Mouse (Mus musculus) hindbrain, postnatal 0 days (tissue): ENCODE results near the gene Prrt4. TPM values are rescaled to one million over a fixed set of nuclear protein-coding genes. Genes with fewer than 3 reads are reported as not detected.

Experiments
- ATAC-seq: fragments of 200-750 bp; cut with Nextera tagmentation; 2 replicates; pipeline ENCODE4 v1.8.0; 2017; ENCODE audit warnings: mild to moderate bottlenecking, moderate TSS enrichment, moderate library complexity
- DNase-seq: peaks from one replicate; pipeline ENCODE4 v3.0.0-alpha.2; 2015; ENCODE audit warnings: low spot score
- H3K27ac ChIP-seq: fragments of 300-500 bp; sonication (generic); 2 replicates; pipeline ENCODE4 v1.5.1; 2014; ENCODE audit warnings: mild to moderate bottlenecking
- H3K27me3 ChIP-seq: fragments of 300-500 bp; sonication (generic); 2 replicates; pipeline ENCODE4 v1.6.1; 2014; ENCODE audit warnings: low read length, mixed read lengths; ENCODE audit not compliant: insufficient read depth
- H3K36me3 ChIP-seq: fragments of 300-500 bp; sonication (generic); 2 replicates; pipeline ENCODE4 v1.6.1; 2014; ENCODE audit warnings: low read length, mixed read lengths; ENCODE audit not compliant: insufficient read depth
- H3K4me1 ChIP-seq: fragments of 300-500 bp; sonication (generic); 2 replicates; pipeline ENCODE4 v1.6.1; 2014; ENCODE audit warnings: antibody characterized with exemption, low read length, mixed read lengths; ENCODE audit not compliant: insufficient read depth
- H3K4me2 ChIP-seq: fragments of 300-500 bp; sonication (generic); 2 replicates; pipeline ENCODE4 v1.6.1; 2014; ENCODE audit warnings: low read depth, mild to moderate bottlenecking, low read length, moderate library complexity, mixed read lengths
- H3K4me3 ChIP-seq: fragments of 300-500 bp; sonication (generic); 2 replicates; pipeline ENCODE4 v1.5.1; 2014; ENCODE audit warnings: low read length
- H3K9ac ChIP-seq: fragments of 300-500 bp; sonication (generic); replicated peaks from 2 replicates; pipeline ENCODE4 v1.6.1; 2014; ENCODE audit warnings: mild to moderate bottlenecking, low read length, moderate library complexity, mixed read lengths
- H3K9me3 ChIP-seq: fragments of 300-500 bp; sonication (generic); 2 replicates; pipeline ENCODE4 v1.6.1; 2016; ENCODE audit warnings: low read length, mixed read lengths
- CTCF ChIP-seq: IDR thresholded peaks from 2 replicates; pipeline ENCODE4 v1.5.1; 2016; ENCODE audit warnings: antibody characterized with exemption, control low read depth, low read depth
- WGBS: fragments of 180-500 bp; shearing (Covaris S2); extraction: QIAGEN DNeasy Blood & Tissue Kit; methylation state at CpG from one replicate; pipeline ENCODE4 v1.1.7; 2014; 5-methylcytosine and 5-hydroxymethylcytosine counted together
- polyA plus RNA-seq: library from polyadenylated mRNA; unstranded; fragments of >200 nt; fragmentation: Nextera tagmentation; extraction: Ambion mirVana; gene quantifications from 2 replicates; pipeline ENCODE4 v1.2.1, GENCODE M21; 2015
- total RNA-seq: library from RNA; depleted of rRNA; stranded (reverse); fragments of >200 nt; gene quantifications from 2 replicates; pipeline ENCODE4 v1.2.3, GENCODE M21; 2014

Gene Prrt4
- total and polyA plus RNA-seq, 2 experiments from 2014 or later, result 14.8 to 44.9 TPM

- H3K27ac ChIP-seq, result peak overlapping the region; percentile 86; the same call in 1 of the 2 replicates
- no peak overlapping the region; the same call in 1 of the 2 replicates for H3K9ac ChIP-seq
- TF ChIP-seq CTCF, result peak; percentile 11; the same call in 1 of the 2 replicates
- H3K4me3 ChIP-seq, result peak overlapping the region; percentile 71
- H3K9me3 ChIP-seq, result no peaks in the 10 kb centered on the region
- WGBS, result 35% methylated on average over 8 of the region's 8 CpGs
- DNase-seq (no peak), ATAC-seq (no peak)
- no peaks in the 10 kb centered on the region for H3K4me1 ChIP-seq
- H3K4me2 ChIP-seq, result peak overlapping the region; percentile 74
- H3K36me3 ChIP-seq, result 0 out of 2 replicates have a peak, but pooled peaks cover 8% of the 10 kb centered on the region
- H3K27me3 ChIP-seq, result no peaks in the 10 kb centered on the region
These were observed 459 bp upstream of the Prrt4 start for GRCm38 (mm10) chr6:29179843-29180242.

DNA sequence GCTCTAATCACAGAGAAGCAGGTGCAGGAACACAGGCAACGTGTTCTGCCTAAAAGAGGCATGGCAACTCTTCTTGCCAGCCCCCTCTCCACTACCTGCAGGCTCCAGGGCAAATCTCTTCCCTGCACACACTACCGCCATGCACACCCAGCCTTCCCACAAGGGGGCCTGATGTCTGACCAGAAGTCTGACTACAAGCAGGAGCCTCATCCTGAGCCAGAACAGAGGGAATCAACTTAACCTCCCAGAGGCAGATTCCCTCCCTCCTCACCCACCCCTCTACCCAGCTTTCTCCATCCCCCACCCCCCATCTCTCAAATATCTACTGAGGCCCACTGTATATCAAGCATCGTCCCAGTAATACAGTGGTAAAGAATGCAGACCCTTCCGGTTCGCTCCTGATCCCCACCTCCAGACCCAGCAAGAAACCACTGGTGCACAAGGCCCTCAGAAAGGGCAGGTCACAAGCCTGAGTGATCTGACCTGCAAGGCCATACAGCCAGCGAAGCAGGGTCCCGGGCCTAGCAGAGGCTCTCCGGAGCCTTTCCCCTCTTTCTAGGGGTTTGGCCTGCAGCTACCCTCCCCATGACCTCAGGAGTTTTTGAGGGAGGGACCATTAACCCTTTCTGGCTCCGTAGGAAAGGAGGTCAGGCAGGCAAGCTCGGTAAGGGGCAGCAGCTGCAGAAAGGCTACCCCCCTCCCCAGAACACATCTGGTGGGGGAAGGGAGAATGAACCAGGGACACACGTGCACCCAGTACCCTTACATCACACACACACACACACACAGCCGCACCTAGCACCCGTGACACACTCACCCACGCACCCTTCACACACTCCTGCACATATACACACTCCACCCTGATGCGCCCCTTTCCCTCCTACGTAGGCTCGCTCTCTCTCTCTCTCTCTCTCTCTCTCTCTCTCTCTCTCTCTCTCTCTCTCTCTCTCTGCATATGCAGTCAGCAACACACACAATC lies 1.2 kb downstream of the Prrt4 start:
- 19% methylated on average over 17 of the region's 17 CpGs for WGBS

GRCm38 (mm10) chr6:29175113-29175512 lies 4.3 kb downstream of the Prrt4 start:
- H3K27ac ChIP-seq, result no peak overlapping the region
- peaks cover 8% of the 10 kb centered on the region; the same call in 1 of the 2 replicates for H3K4me1 ChIP-seq
- 86% methylated on average over 3 of the region's 3 CpGs for WGBS
- H3K4me3 ChIP-seq, result no peak overlapping the region
- H3K36me3 ChIP-seq, result peaks cover 8% of the 10 kb centered on the region; the same call in 1 of the 2 replicates
- H3K27me3 ChIP-seq, result no peaks in the 10 kb centered on the region; the same call in 1 of the 2 replicates
- no peak overlapping the region for H3K9ac ChIP-seq
- ATAC-seq (no peak), DNase-seq (no peak)
- no peak for TF ChIP-seq CTCF
- no peak overlapping the region for H3K4me2 ChIP-seq
- H3K9me3 ChIP-seq, result no peaks in the 10 kb centered on the region

More for the DNA sequence above, 1.2 kb downstream of the Prrt4 start:
- Histone ChIP-seq H3K9ac (peak overlapping the region; percentile 85), H3K4me1 (no peaks in the 10 kb centered on the region), H3K9me3 (no peaks in the 10 kb centered on the region), H3K4me3 (peak overlapping the region; percentile 71), H3K27ac (peak overlapping the region; percentile 86; the same call in 1 of the 2 replicates), H3K27me3 (no peaks in the 10 kb centered on the region), H3K4me2 (peak overlapping the region; percentile 74), H3K36me3 (peaks cover 8% of the 10 kb centered on the region; the same call in 1 of the 2 replicates)
- DNase-seq (peak; percentile 34), ATAC-seq (peak; percentile 81)
- peak; percentile 53 for TF ChIP-seq CTCF

DNA sequence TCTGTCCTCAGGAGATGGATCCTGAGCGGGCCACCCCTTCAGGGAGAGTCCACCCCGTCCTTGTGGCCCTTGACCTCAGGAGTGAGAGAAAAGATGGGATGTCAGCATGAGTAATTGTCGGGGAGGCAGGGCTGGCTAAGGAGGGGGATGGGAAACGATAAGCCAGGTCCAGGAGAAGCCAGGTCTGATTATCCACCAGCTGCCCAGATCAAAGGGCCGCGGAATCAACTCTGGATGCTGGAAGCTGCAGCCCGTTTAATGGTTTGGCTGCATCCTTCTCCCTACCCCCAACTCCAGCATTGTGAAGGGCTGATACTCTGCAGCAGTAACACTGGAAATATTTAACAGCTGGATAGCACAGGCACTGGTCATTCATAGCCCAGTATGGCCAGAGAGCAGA lies 5.0 kb downstream of the Prrt4 start:
- Histone ChIP-seq H3K27ac (no peak overlapping the region), H3K9ac (no peak overlapping the region), H3K4me2 (no peak overlapping the region), H3K4me3 (no peak overlapping the region), H3K36me3 (peaks cover 8% of the 10 kb centered on the region; the same call in 1 of the 2 replicates), H3K27me3 (no peaks in the 10 kb centered on the region; the same call in 1 of the 2 replicates), H3K9me3 (no peaks in the 10 kb centered on the region), H3K4me1 (peaks cover 12% of the 10 kb centered on the region; the same call in 1 of the 2 replicates)
- WGBS, result 32% methylated on average over 7 of the region's 7 CpGs
- TF ChIP-seq CTCF, result no peak
- ATAC-seq (no peak), DNase-seq (no peak)

DNA sequence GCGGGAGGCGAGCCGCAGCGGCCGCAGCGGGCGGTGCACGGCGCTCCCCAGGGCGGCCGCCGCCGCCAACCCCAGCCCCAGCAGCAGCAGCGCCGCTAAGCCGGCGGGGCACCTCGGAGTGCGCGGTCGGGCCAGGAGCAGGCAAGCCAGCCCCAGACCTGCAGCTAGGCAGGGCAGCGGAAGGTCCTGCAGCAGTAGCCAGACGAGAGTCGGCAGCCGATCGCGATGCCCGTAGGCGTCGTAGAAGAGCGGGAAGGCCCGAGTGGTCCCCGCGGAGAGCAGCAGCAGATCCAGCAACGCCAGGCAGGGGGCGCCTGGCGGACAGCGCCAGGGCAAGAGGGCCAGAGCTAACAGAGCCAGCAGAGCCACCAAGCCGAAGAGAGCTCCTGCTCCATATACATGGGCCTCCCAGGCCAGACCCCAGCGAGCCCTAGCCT lies 8.4 kb downstream of the Prrt4 start:
- peak; percentile 87 for TF ChIP-seq CTCF
- H3K4me2 ChIP-seq, result peak overlapping the region; percentile 94
- peak overlapping the region; percentile 20 for H3K27ac ChIP-seq
- H3K4me1 ChIP-seq, result peaks cover 12% of the 10 kb centered on the region
- 3% methylated on average over 38 of the region's 40 CpGs for WGBS
- DNase-seq (peak; percentile 86), ATAC-seq (peak; percentile 79)
- no peaks in the 10 kb centered on the region for H3K9me3 ChIP-seq
- peak overlapping the region; percentile 52 for H3K9ac ChIP-seq
- peaks cover under 1% of the 10 kb centered on the region; the same call in 1 of the 2 replicates for H3K36me3 ChIP-seq
- H3K4me3 ChIP-seq, result peak overlapping the region; percentile 45
- H3K27me3 ChIP-seq, result no peaks in the 10 kb centered on the region; the same call in 1 of the 2 replicates

DNA sequence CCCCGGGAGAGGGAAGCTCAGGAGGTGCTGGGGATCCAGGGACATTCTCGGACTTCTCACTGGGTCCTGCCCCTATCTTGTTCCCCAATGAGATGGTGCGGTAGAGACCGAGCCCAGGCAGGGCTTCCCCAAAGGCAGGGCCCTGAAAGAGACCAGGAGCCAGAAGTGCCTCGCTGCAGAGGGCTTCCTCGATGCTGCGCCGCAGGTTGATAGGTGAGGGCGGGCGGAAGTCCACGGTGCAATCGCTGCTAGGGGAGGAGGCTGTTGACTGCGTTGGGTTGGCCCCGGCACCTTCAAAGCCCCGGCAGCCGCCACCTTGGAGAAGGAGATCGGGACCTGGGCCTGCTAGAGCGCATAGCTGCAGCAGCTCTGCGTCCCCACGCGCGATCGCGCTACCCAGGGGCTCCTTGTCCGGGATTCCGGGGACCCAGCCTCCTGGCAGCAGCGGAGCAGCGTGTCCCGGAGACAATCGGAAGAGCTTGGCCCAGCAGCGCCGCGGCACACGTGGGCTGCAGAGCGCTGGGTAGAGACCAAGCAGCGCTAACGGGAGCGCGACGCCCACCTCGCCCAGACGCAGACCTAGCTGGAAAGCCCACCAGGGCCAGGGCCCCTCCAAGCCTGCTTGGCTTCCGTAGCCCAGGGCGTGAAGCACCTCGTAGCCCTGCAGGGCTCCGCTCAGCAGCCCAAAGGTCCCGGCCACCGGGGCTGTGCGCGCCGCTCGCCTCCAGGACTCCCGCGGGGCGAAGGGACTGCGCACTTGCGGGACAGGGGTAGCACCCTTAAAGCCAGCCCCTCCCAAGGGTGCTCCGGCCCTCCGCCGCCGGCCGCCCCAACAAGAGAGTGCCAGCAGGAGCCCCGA lies 9.1 kb downstream of the Prrt4 start:
- 8% methylated on average over 62 of the region's 63 CpGs for WGBS
- Histone ChIP-seq H3K27ac (peak overlapping the region; percentile 20), H3K4me3 (peak overlapping the region; percentile 45), H3K27me3 (no peaks in the 10 kb centered on the region; the same call in 1 of the 2 replicates), H3K9me3 (no peaks in the 10 kb centered on the region), H3K4me1 (peaks cover 12% of the 10 kb centered on the region), H3K36me3 (no peaks in the 10 kb centered on the region; the same call in 1 of the 2 replicates), H3K9ac (peak overlapping the region; percentile 52), H3K4me2 (peak overlapping the region; percentile 94)
- TF ChIP-seq CTCF, result no peak
- peak; percentile 33 for ATAC-seq
- DNase-seq, result peak; percentile 47
